Mouse (Mus musculus) E14TG2a.4 (cell line): Measurements from ENCODE around the gene Espn.

Experiments used
- CTCF ChIP-seq: conservative IDR thresholded peaks from 2 replicates; pipeline ENCODE4 v1.5.1; 2014; ENCODE audit warnings: low read length
- NANOG ChIP-seq: IDR thresholded peaks from 2 replicates; pipeline ENCODE4 v1.6.1; 2014; ENCODE audit warnings: borderline replicate concordance, low read length, mixed read lengths
- POU5F1 ChIP-seq: IDR thresholded peaks from 2 replicates; pipeline ENCODE4 v1.6.1; 2014; ENCODE audit warnings: low read length, borderline replicate concordance

- TF ChIP-seq CTCF = no peak
- TF ChIP-seq POU5F1 = no peak
- no peak for TF ChIP-seq NANOG
Observed at GRCm38 (mm10) chr4:152072121-152072601, 80.0 kb downstream of the Espn start, which contains the start of gene Plekhg5.
